Mouse (Mus musculus): Measurements from ENCODE around the gene Gm21972. TPM values are rescaled to one million over a fixed set of nuclear protein-coding genes. Genes with fewer than 3 reads are reported as not detected.

Gm21972 gene
- polyA plus RNA-seq, 1 experiment from 2014 or later, result not detected

DNA sequence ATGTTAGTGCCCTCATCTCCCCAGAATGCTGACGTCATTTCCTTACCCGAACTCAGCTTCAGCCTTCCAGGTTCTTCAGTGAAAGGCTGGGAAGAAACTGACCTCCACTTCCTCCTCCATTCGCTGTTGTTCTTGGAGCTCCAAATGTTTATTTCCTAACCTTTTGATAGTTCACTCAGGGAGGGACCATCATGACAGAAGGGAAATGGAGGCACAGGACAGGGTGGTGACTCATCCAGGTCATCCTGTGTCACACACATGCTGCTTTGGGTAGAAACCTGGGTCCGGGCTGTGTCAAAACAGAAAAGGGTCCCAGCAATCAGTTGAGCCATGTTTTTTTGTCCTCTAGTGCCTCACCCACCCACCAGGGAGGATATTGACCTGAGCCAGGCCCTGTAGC, 9.7 kb downstream of the Gm21972 start:
- 81% methylated on average over 4 of the region's 4 CpGs for WGBS
- H3K4me2 ChIP-seq (ENCODE audit: low read depth, low read length), result no peak overlapping the region
- H3K9me3 ChIP-seq (replicated peaks; ENCODE audit: control insufficient read depth, low read length), result no peaks in the 10 kb centered on the region
- H3K4me3 ChIP-seq (replicated peaks; ENCODE audit: low read length), result no peak overlapping the region
- no peak overlapping the region for H3K27ac ChIP-seq (ENCODE audit: low read length)
- H3K27me3 ChIP-seq (ENCODE audit: control insufficient read depth, insufficient read depth, low read length), result no peaks in the 10 kb centered on the region
- ATAC-seq (ENCODE audit: insufficient read depth, low FRiP score), result no peak
- 0 out of 2 replicates have a peak, but pooled peaks cover 7% of the 10 kb centered on the region for H3K36me3 ChIP-seq (ENCODE audit: control insufficient read depth, insufficient read depth, low read length)
- H3K4me1 ChIP-seq (ENCODE audit: control insufficient read depth, insufficient read depth, low read length), result no peaks in the 10 kb centered on the region
- H3K9ac ChIP-seq (ENCODE audit: low read length), result no peak overlapping the region

DNA sequence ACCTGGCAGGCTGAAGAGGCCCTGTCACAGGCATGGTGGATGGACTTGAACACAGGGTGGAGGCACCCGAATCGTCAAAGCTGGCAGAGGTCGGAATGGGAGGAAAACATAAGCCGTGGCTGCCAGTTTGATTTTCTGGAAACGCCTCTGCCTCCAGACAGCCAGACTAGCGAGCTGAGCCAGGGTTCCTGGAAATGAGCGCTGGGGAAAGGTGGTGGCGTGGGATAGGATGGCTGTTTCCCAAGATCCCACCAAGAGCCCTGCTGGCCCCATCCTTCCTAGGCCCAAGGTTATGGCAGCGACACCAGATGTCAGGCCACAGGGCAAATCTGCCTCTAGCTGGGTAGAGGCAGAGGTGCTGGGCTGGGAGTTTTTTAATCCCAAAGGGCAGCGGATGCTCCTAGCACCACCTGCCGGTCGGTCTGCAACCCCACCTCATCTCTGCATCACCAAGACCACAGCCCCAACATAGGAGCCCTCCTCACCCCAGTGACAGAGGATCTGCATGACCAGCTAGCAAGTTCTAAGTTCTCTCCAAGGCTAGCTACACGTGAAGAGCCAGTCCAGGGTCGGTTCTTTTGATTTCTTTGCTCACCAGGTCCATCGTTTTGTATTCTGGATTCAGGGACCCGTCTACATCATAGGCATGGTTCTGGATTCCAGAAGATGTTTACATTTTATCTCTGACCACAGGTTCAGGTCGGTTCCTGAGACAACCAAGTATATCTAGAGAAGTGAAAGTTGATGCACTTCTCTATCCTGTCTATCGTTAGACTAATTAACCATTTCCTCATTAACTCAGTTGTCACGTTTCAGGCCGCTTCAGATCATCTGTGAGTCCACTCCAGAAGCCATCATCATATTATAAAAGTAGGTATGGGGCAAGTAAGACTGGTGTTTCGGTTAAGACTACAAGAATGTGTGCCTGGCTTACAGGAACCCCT, 10.8 kb downstream of the Gm21972 start:
- Histone ChIP-seq H3K4me2 (ENCODE audit: low read depth, low read length) (no peak overlapping the region), H3K9ac (ENCODE audit: low read length) (no peak overlapping the region), H3K27ac (ENCODE audit: low read length) (no peak overlapping the region), H3K4me1 (ENCODE audit: control insufficient read depth, insufficient read depth, low read length) (no peaks in the 10 kb centered on the region), H3K36me3 (ENCODE audit: control insufficient read depth, insufficient read depth, low read length) (no peaks in the 10 kb centered on the region), H3K4me3 (replicated peaks; ENCODE audit: low read length) (no peak overlapping the region), H3K9me3 (replicated peaks; ENCODE audit: control insufficient read depth, low read length) (no peaks in the 10 kb centered on the region), H3K27me3 (ENCODE audit: control insufficient read depth, insufficient read depth, low read length) (no peaks in the 10 kb centered on the region)
- 76% methylated on average over 21 of the region's 21 CpGs for WGBS
- ATAC-seq (ENCODE audit: insufficient read depth, low FRiP score), result no peak

DNA sequence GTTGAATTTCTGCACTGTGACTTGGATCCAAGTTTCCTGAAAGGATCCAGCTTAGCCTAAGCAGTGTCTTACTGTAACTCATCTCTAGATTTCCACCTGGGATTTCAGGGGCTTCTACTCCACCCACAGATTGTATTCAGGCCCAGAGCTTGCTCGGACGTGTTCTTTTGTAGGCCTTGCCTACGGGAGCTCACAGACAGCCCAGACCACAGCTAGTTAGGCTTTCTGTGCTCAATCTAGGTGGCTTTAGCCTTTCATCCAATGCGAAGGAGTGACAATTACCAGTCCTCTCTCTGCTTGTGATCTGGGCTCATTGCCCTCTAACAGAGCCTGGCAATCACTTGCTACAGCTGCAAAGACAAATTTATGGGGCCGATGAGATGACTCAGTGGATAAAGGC, 12.9 kb downstream of the Gm21972 start:
- Histone ChIP-seq H3K9ac (ENCODE audit: low read length) (no peak overlapping the region), H3K4me3 (replicated peaks; ENCODE audit: low read length) (no peak overlapping the region), H3K27ac (ENCODE audit: low read length) (no peak overlapping the region), H3K27me3 (ENCODE audit: control insufficient read depth, insufficient read depth, low read length) (no peaks in the 10 kb centered on the region), H3K9me3 (replicated peaks; ENCODE audit: control insufficient read depth, low read length) (no peaks in the 10 kb centered on the region), H3K36me3 (ENCODE audit: control insufficient read depth, insufficient read depth, low read length) (no peaks in the 10 kb centered on the region), H3K4me1 (ENCODE audit: control insufficient read depth, insufficient read depth, low read length) (no peaks in the 10 kb centered on the region), H3K4me2 (ENCODE audit: low read depth, low read length) (no peak overlapping the region)
- 70% methylated on average over 5 of the region's 5 CpGs for WGBS
- ATAC-seq (ENCODE audit: insufficient read depth, low FRiP score), result no peak

DNA sequence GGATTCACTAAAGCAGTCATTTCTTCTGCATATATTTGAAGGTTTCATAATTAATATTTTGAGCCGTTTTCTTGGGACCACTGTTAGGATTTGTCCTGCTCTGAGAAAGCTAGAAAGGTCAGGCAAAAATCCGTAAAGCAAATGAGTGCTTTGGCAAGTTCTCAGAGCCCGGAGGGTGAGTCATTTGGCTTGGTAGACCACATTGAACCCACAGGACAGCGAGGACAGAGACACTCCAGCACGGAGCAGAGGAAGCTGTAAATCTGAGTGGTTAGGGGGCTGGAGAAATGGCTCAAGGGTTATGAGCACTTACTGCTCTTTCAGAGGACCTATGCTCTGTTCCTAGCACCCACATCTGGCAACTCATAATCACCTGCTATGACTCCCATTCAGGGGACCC, 14.1 kb downstream of the Gm21972 start:
- H3K27ac ChIP-seq (ENCODE audit: low read length), result no peak overlapping the region
- no peak overlapping the region for H3K9ac ChIP-seq (ENCODE audit: low read length)
- no peak for ATAC-seq (ENCODE audit: insufficient read depth, low FRiP score)
- no peaks in the 10 kb centered on the region for H3K27me3 ChIP-seq (ENCODE audit: control insufficient read depth, insufficient read depth, low read length)
- WGBS, result 59% methylated on average over 5 of the region's 5 CpGs
- no peaks in the 10 kb centered on the region for H3K9me3 ChIP-seq (replicated peaks; ENCODE audit: control insufficient read depth, low read length)
- H3K4me1 ChIP-seq (ENCODE audit: control insufficient read depth, insufficient read depth, low read length), result no peaks in the 10 kb centered on the region
- H3K36me3 ChIP-seq (ENCODE audit: control insufficient read depth, insufficient read depth, low read length), result no peaks in the 10 kb centered on the region
- H3K4me2 ChIP-seq (ENCODE audit: low read depth, low read length), result no peak overlapping the region
- H3K4me3 ChIP-seq (replicated peaks; ENCODE audit: low read length), result no peak overlapping the region

DNA sequence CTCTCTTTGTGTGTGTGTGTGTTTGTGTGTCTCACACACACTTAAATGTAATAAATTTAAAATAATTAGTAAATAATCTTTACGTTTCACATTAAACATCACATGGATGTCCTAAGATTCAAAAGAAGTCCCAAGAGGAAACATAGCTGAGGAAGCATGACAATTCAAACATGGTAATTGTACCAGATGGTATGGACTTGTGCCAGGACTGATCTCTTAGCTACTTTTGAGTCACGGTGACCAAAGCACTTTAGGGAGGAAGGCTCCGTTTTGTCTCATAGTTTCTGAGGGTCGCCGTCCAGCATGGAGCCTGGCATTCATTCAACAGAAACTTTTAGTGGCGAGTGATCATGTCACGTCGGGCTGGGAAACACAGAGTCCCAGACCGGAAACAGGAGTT, 14.7 kb downstream of the Gm21972 start:
- Histone ChIP-seq H3K27ac (ENCODE audit: low read length) (no peak overlapping the region), H3K9ac (ENCODE audit: low read length) (no peak overlapping the region), H3K4me3 (replicated peaks; ENCODE audit: low read length) (no peak overlapping the region), H3K9me3 (replicated peaks; ENCODE audit: control insufficient read depth, low read length) (no peaks in the 10 kb centered on the region), H3K27me3 (ENCODE audit: control insufficient read depth, insufficient read depth, low read length) (no peaks in the 10 kb centered on the region), H3K36me3 (ENCODE audit: control insufficient read depth, insufficient read depth, low read length) (no peaks in the 10 kb centered on the region), H3K4me1 (ENCODE audit: control insufficient read depth, insufficient read depth, low read length) (no peaks in the 10 kb centered on the region), H3K4me2 (ENCODE audit: low read depth, low read length) (no peak overlapping the region)
- ATAC-seq (ENCODE audit: insufficient read depth, low FRiP score), result no peak
- 80% methylated on average over 9 of the region's 9 CpGs for WGBS

DNA sequence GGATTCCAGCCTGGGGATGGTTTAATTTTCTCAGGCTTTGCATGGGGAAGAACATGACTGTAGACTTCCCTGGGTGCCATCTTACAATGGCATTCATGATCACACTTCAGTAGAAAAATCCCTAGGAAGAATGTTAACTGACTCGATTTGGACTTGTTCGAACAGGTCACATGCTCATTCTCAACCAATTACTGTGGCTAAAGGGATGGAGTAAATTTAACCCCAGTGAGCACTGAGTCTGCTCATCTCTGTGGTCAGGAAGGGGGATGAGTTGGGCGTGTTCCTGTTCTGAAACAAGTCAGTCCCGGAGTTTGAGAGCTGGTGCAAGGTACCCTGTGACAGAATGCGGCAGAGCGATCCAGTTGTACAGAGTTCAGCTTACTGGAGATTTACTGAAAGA, 17.5 kb downstream of the Gm21972 start:
- WGBS, result 73% methylated on average over 6 of the region's 6 CpGs

DNA sequence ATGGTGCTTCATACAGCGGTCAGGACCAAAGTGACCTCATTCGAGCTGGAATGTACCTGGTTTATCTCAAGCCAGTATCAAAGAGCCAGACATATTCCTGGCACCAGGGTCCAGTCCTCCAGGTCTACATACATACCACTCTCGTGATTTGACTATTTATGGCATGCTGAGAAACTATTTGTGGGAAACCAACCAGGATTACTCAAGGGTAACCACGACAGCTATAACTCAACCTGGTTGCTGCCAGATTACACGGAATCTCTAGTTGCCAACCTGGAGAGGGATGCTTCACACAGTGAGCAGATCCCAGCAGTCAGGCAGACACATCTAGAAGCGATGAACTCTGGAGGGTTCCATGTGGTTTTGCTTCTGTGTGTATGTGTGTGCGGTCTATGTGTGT, 17.9 kb downstream of the Gm21972 start:
- peaks cover 13% of the 10 kb centered on the region for H3K4me1 ChIP-seq (ENCODE audit: control insufficient read depth, insufficient read depth, low read length)
- H3K36me3 ChIP-seq (ENCODE audit: control insufficient read depth, insufficient read depth, low read length), result no peaks in the 10 kb centered on the region
- H3K9me3 ChIP-seq (replicated peaks; ENCODE audit: control insufficient read depth, low read length), result no peaks in the 10 kb centered on the region
- no peak overlapping the region for H3K9ac ChIP-seq (ENCODE audit: low read length)
- H3K4me2 ChIP-seq (ENCODE audit: low read depth, low read length), result no peak overlapping the region
- no peak overlapping the region for H3K4me3 ChIP-seq (replicated peaks; ENCODE audit: low read length)
- WGBS, result 74% methylated on average over 7 of the region's 7 CpGs
- no peak overlapping the region for H3K27ac ChIP-seq (ENCODE audit: low read length)
- H3K27me3 ChIP-seq (ENCODE audit: control insufficient read depth, insufficient read depth, low read length), result no peaks in the 10 kb centered on the region
- no peak for ATAC-seq (ENCODE audit: insufficient read depth, low FRiP score)

More for the DNA sequence above, 17.5 kb downstream of the Gm21972 start:
- ATAC-seq (ENCODE audit: insufficient read depth, low FRiP score), result no peak
- H3K4me3 ChIP-seq (replicated peaks; ENCODE audit: low read length), result no peak overlapping the region
- no peak overlapping the region for H3K4me2 ChIP-seq (ENCODE audit: low read depth, low read length)
- H3K27ac ChIP-seq (ENCODE audit: low read length), result no peak overlapping the region
- H3K9ac ChIP-seq (ENCODE audit: low read length), result no peak overlapping the region
- no peaks in the 10 kb centered on the region for H3K36me3 ChIP-seq (ENCODE audit: control insufficient read depth, insufficient read depth, low read length)
- no peaks in the 10 kb centered on the region for H3K9me3 ChIP-seq (replicated peaks; ENCODE audit: control insufficient read depth, low read length)
- H3K27me3 ChIP-seq (ENCODE audit: control insufficient read depth, insufficient read depth, low read length), result no peaks in the 10 kb centered on the region
- peaks cover 13% of the 10 kb centered on the region for H3K4me1 ChIP-seq (ENCODE audit: control insufficient read depth, insufficient read depth, low read length)

DNA sequence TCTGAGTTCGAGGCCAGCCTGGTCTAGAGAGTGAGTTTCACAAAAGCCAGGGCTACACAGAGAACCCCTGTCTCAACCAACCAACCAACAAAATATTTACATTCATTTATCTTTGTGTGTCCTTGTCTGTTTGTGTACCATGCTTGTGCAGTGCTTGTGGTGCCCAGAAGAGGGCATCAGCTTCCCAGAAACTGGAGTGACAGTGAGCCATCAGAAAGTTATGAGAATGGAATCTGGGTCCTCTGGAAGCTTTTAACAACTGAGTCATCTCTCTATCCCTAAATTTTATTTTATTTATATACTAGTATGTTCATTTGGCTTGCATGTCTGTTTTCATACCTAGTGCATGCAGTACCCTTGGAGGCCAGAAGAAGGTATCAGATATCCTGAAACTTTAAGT, 19.2 kb downstream of the Gm21972 start:
- Histone ChIP-seq H3K27ac (ENCODE audit: low read length) (no peak overlapping the region), H3K9me3 (replicated peaks; ENCODE audit: control insufficient read depth, low read length) (no peaks in the 10 kb centered on the region), H3K4me2 (ENCODE audit: low read depth, low read length) (no peak overlapping the region), H3K4me1 (ENCODE audit: control insufficient read depth, insufficient read depth, low read length) (peaks cover 13% of the 10 kb centered on the region), H3K36me3 (ENCODE audit: control insufficient read depth, insufficient read depth, low read length) (no peaks in the 10 kb centered on the region), H3K27me3 (ENCODE audit: control insufficient read depth, insufficient read depth, low read length) (no peaks in the 10 kb centered on the region), H3K4me3 (replicated peaks; ENCODE audit: low read length) (no peak overlapping the region), H3K9ac (ENCODE audit: low read length) (no peak overlapping the region)
- ATAC-seq (ENCODE audit: insufficient read depth, low FRiP score), result no peak
- WGBS, result 85% methylated on average over 1 of the region's 1 CpGs

DNA sequence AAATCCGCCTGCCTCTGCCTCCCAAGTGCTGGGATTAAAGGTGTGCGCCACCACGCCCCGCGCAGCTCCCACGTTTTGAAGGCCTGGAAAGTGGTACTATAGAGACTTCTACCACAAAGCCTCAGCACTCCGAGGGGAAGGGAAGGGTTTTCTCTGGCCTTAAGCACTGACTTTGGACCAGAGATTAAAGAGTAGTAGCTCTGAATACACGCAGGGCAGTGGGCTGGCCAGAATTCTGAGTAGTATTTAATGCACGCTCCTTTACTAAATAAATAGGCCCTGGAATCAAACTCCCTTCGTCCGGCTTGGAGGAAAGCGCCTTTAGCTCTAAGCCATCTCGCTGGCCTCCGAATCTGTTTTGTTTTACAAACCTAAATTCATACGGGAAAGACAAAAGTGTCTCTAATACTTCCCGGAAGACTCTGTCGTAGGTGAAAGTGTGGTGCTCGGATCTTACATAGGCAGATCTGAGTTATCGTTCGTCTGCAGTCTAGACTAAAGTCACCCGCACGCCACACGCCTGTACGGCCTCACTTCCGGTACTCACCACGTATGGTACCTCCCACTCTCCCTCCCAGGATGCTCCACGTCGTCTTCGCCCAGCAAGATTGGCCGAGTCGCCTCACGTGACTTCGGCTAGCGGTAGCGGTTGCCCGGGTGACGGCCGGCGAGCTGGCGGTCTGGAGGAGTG, 20.8 kb downstream of the Gm21972 start, which contains the start of gene Armc9:
TSS of gene Armc9 (plus strand) at position 648 of the 691 bp plus-strand sequence.
- WGBS, result 3% methylated on average over 40 of the region's 40 CpGs
- Histone ChIP-seq H3K9me3 (replicated peaks; ENCODE audit: control insufficient read depth, low read length) (no peaks in the 10 kb centered on the region), H3K9ac (ENCODE audit: low read length) (peak within 1 kb of the TSS; percentile 82), H3K36me3 (ENCODE audit: control insufficient read depth, insufficient read depth, low read length) (no peaks in the 10 kb centered on the region), H3K4me1 (ENCODE audit: control insufficient read depth, insufficient read depth, low read length) (peaks cover 13% of the 10 kb centered on the region), H3K4me3 (replicated peaks; ENCODE audit: low read length) (peak within 1 kb of the TSS; percentile 85), H3K27me3 (ENCODE audit: control insufficient read depth, insufficient read depth, low read length) (no peaks in the 10 kb centered on the region), H3K4me2 (ENCODE audit: low read depth, low read length) (peak within 1 kb of the TSS; percentile 80), H3K27ac (ENCODE audit: low read length) (peak within 1 kb of the TSS; percentile 94)
- peak; percentile 100 for ATAC-seq (ENCODE audit: insufficient read depth, low FRiP score)
